Mouse (Mus musculus) cerebellum, postnatal 36 days (tissue): ENCODE results near the gene Krt7.

Experiments used
- DNase-seq, 2 experiments: peaks; one replicate each; pipeline ENCODE4 v3.0.0; 2021 to 2022; ENCODE audit warnings: mixed read lengths in 2 of 2

Gene Krt7

DNA sequence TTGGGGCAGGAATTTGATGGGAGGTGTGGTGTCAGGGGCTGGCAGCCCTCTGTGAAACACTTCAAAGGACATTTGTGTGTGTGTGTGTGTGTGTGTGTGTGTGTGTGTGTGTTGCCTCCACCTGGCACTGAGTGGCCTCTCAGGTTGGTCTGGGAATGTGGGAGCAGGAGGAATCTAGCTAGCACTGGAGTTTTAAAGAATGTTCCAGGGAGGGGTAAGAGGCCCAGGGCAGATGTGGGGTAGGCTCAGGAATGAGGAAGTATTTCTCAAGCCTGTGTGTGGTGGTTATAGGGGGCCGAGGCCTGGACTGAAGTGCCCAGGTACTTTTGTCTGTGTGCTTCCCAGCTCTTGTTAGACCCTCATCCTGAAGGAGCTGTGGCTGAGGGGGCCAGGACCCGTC lies at the start of gene Krt7:
Gene Krt7 (plus strand): TSS at position 269 of the 400 bp plus-strand sequence.
- DNase-seq: no peak

DNA sequence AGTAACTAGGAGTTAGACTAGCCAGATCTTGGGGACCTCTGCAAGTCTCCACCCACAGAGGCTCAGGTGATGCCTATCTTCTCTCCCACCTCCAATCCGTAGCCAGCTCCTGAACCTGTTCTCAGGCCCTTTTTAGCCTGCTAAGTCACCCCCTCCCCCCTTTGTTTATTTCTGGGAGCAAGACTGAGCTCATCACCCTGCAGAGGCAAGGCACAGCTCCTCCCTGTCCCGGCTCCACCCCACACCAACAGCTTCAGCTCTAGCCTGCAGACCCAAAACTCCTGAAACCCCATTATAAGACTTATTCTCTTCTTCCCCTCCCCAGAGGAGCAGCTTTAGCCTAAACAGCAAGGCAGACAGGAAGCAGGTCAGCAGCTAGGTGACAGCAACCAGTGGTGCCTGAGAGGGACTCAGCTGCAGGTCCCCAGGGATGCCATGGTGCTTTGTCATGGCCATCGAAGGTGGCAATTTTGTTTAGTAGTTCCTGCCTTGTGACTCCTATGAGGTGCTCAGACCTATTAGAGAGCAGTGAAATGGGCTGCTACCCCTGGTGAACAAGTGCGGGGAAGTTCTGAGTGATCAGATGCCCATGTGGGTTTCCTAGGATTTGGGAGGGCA lies 48.3 kb upstream of the Krt7 start:
- no peak for DNase-seq

DNA sequence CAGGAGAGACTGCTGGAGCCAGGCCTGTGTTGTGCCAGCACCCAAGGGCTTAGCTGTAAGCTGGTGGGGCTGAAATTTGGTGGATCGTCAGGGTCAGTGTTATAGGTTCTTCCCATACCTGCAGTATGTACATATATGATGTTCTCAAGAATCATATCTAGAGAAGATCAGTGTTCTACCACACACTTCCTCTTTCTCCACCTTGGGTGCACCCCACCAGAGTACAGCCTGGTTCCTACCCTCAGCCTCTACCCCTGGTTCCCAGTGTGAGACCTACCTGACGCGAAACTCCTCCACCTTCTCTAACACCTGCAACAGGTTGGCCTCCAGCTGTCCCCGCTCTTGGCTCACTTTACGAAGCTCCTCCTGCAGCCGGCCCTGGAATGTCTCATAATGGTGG lies 46.9 kb upstream of the Krt7 start:
- DNase-seq: no peak

DNA sequence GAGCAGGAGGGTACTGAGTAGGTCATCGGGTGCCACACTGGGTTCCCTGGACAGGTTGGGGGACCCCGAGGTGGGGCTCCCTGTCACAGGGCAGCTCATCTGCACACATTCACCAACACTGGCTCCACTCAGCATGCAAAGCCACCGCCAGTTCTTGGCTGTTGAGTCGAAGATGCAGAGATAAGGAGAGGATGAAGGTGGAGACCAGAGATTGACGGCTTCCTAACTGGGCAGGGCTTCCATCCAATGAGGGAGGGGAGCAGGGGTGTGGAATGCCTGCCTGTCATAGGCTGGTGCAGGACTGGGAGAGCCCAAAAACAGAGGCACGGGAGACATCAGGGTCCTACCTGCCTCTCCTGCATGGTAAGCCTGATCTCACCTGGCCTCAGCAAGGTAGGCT lies 46.4 kb upstream of the Krt7 start:
- DNase-seq: no peak

DNA sequence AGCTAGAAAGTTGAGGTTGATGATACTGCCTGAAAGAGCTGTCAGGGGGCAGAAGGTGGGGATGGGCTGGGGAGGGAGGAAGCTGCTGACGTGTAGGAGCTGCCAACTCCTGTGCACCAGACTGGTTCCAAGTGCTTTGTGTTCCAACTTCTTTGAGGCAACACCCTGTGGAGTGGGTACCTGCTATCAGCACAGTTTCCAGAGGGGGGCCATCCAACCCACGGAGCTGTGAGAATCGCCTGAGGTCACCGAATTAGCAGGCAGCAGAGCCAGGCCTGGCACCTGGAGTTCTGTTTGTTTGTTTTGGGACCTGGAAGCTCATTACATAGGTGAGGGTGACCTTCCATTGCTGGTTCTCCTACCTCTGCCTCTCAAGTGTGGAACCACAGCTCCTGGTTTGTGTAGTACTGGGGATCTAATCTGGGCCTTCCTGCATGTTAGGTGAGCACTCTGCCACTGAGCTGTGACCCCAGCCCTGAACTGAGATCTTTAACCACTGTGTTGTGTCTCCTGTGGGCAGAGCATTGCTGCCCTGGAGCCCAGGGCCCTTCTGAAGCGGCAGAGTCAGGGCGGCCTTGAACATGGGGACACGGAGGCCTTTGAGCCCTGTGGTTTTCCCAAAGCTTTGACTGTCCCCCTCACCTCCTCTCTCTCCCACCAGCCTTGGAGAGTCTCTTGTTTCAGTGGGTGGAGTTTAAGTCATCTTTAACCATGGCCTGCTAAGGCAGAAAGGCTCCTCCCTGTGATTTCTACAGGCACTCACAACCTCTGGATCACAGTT lies 45.8 kb upstream of the Krt7 start:
- DNase-seq: no peak

DNA sequence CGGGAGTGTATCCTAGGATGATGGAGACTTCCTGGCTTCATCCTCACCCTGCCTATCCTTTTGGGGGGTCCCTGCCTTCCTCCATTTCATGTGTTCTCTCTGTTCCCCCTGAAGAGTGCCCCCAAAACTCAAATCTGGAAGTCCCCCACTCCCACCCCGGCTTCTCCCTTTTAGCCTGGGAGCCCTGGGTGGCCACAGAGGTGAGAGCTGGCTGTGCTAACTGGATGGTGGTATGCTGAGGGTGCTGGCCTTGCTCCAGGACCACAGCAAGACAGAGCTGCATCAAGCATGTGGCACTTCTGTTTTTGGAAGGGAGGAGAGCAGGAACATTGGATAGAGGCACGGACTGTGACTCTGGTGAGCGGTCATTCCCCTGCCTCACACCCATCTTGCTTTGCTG lies 45.1 kb upstream of the Krt7 start:
- no peak for DNase-seq

DNA sequence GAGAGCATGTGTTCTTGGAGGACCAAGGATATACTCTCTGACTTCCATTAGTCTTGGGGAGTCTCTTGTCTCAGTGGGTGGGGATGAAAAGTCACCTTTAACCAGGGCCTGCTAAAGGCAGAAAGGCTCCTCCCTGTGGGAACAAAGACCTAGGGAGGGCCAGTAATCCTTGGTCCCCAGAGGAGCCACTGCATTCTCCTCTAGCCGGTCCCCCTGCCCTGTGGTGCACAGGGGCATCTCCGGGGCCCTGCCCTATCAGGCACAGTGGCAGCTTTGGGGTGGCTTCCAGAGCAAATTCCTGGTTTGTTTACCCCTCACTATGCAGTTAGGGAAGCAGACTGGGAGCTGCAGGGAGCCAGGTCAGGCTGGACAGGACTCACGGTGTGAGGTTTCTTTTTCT lies 44.4 kb upstream of the Krt7 start:
- no peak for DNase-seq

DNA sequence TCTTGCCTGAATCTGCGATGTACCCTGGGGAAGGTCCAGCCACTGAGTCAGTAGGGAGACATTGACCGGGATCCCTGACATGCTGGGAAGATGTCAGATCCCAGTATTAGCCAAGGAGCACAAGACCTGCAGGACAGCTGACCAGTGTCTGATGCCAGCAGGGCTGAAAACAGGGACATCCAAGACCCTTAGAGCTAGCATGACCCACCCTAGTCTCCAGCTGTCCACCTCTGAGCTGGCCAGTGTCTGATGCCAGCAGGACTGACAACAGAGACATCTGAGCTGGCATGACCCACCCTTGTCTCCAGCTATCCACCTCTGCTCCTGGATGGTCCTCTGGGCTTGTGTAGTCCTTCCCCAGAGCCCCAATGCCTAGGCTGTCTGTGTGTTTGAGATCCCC lies 43.9 kb upstream of the Krt7 start:
- no peak for DNase-seq

DNA sequence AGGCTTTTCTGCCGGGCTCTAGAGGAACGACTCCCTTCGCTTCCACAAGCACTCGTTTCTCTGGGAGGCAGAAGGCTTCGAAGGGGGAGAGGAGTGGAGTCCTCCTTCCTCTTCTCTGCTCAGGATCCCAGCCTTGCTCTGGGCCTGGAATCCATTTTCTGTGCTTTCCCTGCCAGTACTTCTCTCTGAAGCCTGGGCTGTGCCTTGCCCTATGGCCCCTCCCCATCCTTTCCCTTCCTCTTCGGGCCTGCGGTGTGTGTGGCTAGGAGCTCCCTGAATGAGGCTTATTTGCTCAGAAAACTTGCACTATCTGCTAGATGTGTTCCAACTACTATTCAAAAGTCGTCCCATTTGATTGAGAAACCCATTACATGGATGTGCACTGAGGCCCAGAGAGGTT lies 43.3 kb upstream of the Krt7 start:
- no peak for DNase-seq

DNA sequence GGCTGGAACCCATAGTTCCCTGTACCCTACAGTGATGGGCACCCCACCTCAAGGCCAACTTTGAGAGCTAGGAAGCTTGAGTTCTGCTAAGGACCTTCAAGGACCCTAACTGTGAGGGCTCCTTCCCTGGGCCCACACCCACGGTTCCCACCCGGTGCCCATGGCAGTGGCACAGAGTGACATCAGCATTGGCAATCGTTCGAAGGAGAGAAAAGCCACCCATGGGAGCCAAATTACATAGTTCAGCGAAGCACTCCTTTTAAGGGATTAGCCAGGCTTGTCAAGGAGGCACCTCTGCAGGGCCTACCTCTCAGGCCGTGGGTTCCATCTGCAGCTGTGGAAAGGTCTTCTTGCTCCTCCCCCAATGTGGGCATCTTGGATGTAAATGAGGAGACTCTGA lies 42.8 kb upstream of the Krt7 start:
- no peak for DNase-seq

DNA sequence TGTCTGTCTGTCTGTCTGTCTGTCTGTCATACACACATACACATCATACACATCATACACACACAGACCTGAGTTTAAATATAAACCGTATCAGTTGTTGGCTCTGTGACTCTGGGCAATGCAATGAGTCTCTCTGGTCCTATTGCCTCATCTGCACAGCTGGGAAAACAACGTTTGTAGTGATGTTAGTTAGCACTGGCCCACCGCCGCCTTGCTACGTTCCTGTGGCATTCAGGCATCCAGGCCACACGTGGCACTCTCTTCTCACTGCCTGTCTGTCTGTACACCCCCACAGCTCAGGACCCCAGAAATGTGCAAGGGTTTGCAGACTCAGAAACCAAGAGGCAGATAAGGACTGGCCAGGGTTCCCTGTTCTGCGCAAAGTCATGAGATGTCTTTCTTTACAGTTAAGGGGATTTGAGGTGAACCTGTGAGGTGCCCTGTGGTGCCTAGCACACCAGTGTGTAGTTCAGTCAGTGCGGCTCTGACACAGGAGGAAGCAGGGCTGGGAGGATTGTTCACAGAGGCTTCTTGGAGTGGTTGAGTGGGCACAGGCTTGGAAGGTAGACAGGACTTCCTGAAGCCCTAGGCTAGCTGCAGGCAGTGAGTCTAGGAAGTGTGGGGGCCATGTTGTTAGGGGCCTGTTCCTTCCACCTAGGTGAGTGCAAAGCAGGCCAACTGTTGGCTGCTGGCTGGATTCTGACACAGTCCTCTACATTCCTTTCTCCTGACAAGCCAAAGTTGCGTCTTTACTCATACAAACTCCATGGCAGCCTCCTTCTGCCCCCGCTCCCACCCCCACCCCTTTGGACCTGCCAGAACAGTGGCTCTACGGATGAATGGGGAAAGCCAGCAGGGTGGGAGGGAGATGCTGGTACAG lies 42.1 kb upstream of the Krt7 start:
- no peak for DNase-seq

DNA sequence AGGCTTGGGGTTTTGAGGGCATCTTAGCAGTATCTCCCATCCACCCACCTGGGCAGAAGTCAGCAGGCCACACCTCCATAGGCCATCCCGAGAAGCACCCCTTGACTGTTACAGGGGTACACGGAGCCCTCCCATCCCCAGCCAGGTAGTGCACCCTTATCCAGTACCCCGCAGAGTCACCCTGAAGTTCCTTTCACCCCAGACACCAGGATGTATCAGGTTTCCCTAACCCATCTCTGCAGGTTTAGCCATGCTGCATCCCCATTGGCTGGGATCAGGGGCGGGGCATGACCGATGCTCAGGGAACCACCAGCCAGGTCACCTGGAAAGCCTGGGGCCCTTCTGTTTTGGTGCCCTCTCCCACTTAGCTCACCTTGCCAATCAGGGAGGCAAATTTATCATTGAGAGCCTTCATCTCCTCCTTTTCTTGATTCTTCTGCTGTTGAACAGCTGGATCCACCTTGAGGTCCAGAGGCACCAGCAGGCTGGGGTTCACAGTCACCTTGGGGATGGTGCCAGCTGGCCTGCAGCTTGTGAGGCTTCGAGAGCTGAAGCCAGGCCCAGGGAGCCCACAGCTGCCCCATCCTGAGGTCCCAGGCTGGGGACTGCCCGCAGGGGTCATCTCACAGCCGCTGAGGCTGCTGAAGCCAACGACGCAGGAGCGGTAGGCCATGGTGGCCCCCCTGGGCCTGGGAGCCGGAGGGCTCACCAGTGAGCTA lies 41.3 kb upstream of the Krt7 start:
- DNase-seq: no peak

DNA sequence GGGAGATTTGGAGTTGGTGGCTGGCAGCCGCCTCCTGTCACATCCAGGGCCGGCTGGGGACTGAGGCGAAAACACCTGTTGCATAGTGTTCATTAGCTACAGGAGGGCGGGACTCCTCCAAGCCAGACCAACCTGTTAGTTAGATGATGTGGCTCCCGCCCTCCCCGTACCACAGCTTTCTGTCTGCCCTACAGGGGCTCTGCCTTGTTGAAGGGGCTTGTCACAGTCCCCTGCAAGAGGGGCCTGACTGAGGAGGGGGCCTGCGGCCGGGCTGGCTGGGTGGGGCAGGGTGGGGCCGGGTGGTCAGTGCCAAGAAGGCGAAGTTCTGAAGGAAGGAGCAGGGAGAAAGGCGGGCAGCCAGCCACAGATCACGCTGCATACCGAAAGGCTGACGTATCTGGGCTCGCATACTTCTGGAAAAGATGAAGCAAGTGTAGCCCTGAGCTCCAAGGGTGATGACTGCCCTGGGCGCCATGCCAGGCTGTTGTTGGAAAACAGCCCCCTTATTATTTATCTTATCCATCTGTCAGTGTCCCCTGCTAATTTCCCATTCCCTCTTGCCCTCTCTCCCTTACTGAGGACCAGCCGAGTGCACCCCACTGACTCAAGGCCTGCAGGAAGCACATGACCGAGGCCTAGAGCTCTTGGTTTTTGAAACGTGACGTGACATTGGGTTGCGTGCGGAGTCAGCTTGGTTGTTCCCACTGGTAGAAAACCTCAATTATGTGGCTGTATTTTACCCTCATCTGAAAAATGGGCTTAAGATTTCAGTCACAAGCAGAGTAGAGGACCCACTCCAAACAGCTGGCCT lies 40.5 kb upstream of the Krt7 start, which contains the start of gene Krt80:
Gene Krt80 (minus strand): TSS at position 62 of the 811 bp plus-strand sequence.
- DNase-seq: no peak

DNA sequence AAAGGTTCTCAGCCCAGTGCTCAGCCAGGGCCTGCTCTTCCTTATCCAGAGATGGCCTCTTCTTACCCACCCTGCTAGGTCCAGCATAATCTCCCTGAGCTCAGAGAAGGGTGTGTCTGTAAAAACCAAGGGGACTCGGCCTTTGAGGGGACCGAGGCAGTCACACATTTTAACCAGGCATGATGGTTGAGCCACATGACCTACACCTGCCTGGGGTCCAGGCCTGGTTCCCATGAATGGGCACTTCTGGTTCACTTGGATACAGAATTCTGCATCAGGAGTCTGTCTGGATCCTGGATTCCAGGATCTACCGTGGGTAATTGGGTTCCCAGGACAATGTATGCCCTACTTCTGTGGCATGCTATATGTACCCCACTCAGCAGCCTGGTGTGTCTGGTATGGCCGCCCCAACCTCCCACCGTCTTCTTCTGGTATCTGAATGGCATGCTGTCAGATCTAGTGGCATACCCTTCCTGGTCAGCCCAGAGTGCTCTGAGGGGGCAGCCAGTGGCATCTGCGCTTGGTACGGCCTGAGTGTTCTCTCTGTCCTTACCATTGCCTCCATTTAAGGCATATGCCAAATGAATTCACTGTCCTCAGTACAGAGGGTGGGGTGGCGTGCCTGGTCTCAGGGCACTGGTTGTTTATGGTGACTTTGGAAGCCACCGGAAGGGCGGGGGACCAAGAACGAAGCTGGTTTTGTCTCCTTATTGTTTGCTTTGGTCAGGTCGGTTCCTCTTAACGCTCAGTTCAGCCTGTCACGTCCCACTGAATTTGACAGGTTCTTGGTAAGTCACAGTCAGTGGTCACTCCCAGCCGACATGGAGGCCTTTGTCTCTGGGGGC lies 39.5 kb upstream of the Krt7 start:
- DNase-seq: no peak

DNA sequence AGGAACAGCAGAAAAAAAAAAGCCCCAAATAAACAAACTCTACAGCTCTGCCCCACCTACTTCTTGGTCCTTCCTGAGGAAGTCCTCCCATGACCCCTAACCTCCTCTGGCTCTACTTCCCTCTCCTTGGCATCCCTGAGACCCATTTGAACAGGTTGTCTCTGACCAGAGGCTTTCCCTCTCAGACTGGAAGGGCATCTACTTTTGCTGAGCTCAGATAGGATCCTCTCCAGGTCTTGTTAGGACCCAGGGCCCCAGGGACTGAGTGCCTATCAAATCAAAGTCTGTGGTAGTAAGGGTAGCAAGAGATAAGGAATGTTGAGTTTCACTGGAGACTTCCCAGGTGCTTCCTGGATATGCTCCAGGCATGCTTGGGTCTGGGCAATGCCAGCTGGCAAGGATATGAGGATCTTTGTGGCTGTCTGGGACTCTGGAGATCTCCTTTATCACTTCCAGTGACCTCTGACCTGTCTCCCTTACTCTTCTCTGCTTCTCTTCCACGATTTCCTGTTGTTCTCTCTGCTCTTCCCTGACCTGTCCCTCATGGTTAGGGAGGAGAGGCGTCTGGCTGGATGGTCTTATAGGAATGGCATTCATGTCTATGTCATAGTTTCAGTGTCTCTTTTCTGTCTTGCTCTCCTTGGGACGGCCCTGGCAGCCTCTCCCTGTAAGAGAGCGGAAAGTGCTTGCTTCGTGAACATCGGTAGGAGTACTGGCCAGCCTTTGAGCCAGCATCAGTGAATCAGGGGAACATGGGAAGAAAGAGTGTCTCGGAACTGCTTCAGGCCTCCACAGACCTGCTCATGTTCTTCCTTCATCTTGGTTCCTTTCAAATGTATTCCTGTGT lies 38.5 kb upstream of the Krt7 start:
- no peak for DNase-seq

DNA sequence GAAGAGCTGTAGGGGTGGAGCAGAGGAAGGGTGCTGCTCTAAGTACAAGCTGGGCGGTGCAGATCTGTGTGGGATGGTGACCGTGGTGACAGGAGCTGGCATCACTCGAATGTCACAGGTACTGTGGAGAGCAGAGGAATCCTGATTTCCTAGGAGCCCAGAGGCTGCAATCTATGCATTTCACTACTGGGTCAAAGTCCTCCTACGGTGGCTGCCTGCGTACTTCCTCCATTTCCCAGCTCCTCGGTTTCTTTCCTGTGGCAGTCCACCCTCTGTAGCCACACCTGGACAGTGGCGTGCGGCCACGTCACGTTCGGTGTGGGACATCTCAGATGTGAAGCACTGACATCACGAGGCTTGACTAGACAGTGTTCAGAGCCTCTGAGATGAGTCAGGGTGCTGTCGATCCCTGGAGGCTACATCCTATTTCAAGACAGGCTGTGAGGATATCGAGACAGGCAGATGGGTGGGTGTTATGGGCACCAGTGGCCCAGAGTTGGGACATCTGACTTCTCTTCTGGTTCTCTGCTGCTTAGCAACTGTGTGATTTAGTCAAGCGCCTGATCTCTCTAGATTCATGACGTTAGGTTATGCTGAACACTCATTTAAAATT lies 37.5 kb upstream of the Krt7 start:
- DNase-seq: no peak

DNA sequence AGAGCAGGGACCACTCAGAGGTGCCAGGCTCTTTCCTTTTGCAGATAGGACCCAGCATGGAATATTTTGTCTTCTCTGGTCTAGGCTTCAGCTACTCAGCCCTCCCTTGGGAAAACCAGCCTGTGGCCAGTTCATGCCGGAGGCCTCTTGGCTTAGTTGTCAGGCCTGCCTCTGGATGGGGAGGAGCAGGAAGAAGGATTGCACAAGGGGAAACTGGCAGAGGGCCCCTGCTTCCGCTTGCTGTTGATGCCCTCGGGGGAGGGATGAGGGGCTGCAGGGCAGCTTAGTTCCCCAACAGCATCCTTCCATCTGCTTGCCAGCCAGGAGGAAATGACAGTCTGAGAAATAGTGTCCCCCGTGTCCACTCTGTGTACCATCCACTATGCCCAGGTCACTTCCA lies 36.0 kb upstream of the Krt7 start:
- no peak for DNase-seq

DNA sequence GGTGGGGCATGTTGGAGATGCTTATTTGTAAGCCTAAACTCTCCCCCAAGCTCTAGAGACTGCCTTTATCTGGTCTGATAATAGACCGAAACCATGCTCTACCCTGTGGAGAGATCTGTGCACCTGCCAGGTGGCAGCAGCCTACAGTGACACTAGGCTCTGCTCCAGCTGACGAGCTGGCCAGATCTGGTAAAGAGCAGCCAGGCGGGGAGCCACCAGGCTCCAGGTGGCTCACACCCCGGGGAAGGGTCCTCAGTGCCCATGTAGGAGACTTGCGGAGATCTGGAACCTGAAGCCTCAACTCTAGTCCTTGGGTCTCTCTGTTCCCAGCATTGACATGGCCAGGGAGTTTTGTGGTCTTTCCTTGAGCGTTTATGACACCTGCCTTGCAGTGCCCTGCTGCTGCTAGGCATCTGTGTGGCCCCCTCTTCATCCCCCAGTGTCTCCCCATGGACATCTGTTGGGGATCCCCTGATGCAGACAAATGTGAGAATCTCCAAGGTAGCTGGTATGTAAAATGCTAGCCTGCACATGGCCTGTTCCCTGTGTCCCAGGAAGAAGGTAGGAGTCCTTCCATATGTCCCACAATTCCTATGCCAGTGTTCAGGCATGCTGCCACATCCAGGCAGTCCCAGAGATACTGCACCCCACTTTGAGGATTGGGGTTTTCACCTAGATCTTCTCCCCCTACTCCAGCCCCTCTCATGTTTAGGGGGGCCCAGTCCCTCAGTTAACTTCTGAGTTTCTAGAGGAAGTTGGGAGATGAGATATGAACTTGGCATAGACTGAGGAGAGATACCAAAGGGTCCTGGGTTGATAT lies 34.7 kb upstream of the Krt7 start:
- DNase-seq: peak; percentile 71 to 74

DNA sequence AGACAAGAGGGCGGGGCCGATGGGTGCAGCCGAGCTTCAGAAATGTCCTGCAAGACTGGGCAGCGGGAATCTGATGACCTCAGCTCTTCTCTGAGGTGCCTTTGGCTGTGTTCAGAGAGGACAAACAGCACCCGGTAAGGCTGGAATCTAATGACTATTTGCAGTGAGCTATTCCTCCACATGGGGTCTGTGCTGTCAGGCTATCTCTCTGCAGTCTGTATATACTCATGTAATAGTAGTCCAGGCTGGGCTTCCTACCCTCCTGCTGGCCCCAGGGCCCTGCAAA lies 34.1 kb upstream of the Krt7 start:
- DNase-seq: no peak
